Mouse (Mus musculus) liver, adult 2 months (tissue): ENCODE data around the gene Epn1.

Experiments used
- CTCF ChIP-seq: fragments of 200-500 bp; IDR thresholded peaks from 2 replicates; pipeline ENCODE4 v1.5.1; 2011; ENCODE audit warnings: low read depth, low read length, control low read depth
- POLR2A ChIP-seq: fragments of 200-500 bp; IDR thresholded peaks from 2 replicates; pipeline ENCODE4 v1.6.1; 2011; ENCODE audit warnings: low read length, control low read depth; ENCODE audit not compliant: insufficient read depth; ENCODE audit errors: extremely low read depth

DNA sequence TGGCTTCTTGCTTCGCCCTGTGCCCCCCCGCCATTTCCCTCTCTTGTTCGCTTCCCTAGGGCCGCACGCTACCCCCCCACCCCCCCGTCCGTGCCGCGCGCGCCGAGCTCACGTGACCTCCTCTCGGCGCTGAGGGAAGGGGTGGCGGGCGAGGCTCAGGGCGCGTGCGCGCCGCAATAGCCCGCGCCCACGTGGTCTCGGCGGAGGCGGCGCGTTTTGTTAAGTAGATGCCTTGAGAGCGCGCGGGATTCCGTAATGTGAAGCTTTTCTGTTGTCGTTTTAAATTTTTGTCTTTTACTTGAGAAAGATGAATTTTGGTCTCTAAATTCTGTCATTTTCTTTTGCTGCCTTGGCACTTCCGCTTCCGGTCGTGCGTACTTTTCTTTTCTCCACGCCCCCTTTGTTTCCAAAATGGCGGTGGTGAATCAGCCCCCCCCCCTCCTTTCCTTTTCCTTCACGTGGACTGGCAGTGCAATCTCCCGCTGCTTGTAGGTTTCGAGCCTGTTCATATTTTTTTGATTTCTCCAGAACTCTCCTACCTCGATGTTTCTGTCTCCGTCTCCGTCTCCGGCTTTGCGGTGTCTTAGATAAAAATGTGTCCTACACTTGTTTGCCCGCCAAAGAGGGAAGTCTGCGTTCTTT lies 17.6 kb upstream of the Epn1 start:
- TF ChIP-seq CTCF (no peak), POLR2A (no peak)
